In the genomic region with DNA sequence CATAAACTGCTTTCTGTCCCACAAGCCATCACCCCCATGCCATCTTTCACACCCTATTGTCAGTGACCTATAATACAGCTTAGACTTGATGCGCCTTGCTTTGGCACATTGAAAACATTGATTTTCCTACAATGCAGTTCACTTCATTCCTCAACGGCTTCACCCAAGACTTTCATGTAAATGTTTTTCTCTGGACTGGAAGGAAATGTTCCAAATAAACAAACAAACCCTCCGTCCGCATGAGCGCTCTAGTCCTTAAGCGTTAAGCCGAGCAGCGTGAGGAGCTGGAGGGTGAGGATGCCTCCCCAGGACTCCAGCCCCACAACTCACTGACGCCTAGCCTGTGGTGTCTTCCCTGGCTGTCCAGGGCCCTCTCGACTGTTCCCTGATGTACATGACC, we compare ENCODE assay signal across 23 mouse cellular contexts.
DNase-seq lines count a peak whose midpoint lies in the region; ATAC-seq and TF ChIP-seq lines count a peak whose summit lies in the region.
"Had no signal": no experiment of that assay in that cellular context is flagged by ENCODE, and none has a peak within 500 bp of the region (broad histone marks: within the 10 kb centered on the region; RNA-seq: fewer than 3 reads in every experiment).

No protein-coding gene starts in this region.

- no peaks in the 10 kb centered on the region for H3K27me3 ChIP-seq in heart, embryonic 12.5 days (replicated peaks)
- no peaks in the 10 kb centered on the region for H3K27me3 ChIP-seq in lung, embryonic 14.5 days (ENCODE audit: insufficient read depth, low read length)
- H3K27me3 ChIP-seq: neural tube, embryonic 12.5 days had no signal

- H3K4me2 ChIP-seq in heart, embryonic 12.5 days, result no peak overlapping the region
- no peak overlapping the region for H3K4me2 ChIP-seq in lung, embryonic 14.5 days
- H3K4me2 ChIP-seq: liver, embryonic 12.5 days; midbrain, embryonic 11.5 days; neural tube, embryonic 12.5 days had no signal

- DNase-seq in heart, postnatal 4 days, result no peak
- DNase-seq in lung, embryonic 14.5 days, result peak; percentile 53
- no peak for DNase-seq in lung, adult 18-20 months
- peak; percentile 67 for DNase-seq in retina, postnatal 1 day
- no peak for DNase-seq in retina, embryonic 14.5 days (ENCODE audit: low spot score)
- no peak for DNase-seq in frontal cortex, postnatal 25 days (ENCODE audit: low spot score in 2 of 2)
- no peak for DNase-seq in thymus, postnatal 0 days (ENCODE audit: low spot score)
- DNase-seq: adrenal gland, postnatal 10 days; cerebellum, postnatal 10 days; gastrocnemius, postnatal 25 days; heart, postnatal 14 days; kidney, adult 9 months; kidney, postnatal 36 days; thymus, adult 18-20 months had no signal

- H3K4me1 ChIP-seq in heart, embryonic 12.5 days (replicated peaks), result peaks cover 44% of the 10 kb centered on the region
- peaks cover 23% of the 10 kb centered on the region for H3K4me1 ChIP-seq in lung, embryonic 14.5 days (ENCODE audit: insufficient read depth)

- H3K9ac ChIP-seq in heart, embryonic 12.5 days, result no peak overlapping the region
- H3K9ac ChIP-seq in lung, embryonic 14.5 days, result no peak overlapping the region
- H3K9ac ChIP-seq: liver, embryonic 12.5 days; neural tube, embryonic 12.5 days had no signal

- TF ChIP-seq CTCF in lung, embryonic 14.5 days (IDR thresholded peaks at IDR 0.05; ENCODE audit: low read depth), result no peak

- H3K27ac ChIP-seq in heart, embryonic 12.5 days (ENCODE audit: poor library complexity, severe bottlenecking), result 0 out of 2 replicates have a peak overlapping the region, but pooled peaks have one; percentile 89
- H3K27ac ChIP-seq in lung, embryonic 14.5 days (ENCODE audit: low read depth), result peak overlapping the region; percentile 96; the same call in 1 of the 2 replicates
- H3K27ac ChIP-seq: liver, embryonic 12.5 days; macrophage; neural tube, embryonic 12.5 days had no signal

- no peak for ATAC-seq in heart, embryonic 12.5 days (ENCODE audit: insufficient number of reproducible peaks, low FRiP score)
- ATAC-seq in lung, embryonic 14.5 days (ENCODE audit: insufficient read depth), result no peak
- ATAC-seq: activated CD4-positive, CD25-positive, alpha-beta regulatory T cell, adult 4 months; forebrain, embryonic 14.5 days; hindbrain, embryonic 16.5 days; liver, embryonic 12.5 days had no signal

- no peaks in the 10 kb centered on the region for H3K9me3 ChIP-seq in heart, embryonic 12.5 days (replicated peaks)
- H3K9me3 ChIP-seq in lung, embryonic 14.5 days (ENCODE audit: low read depth, low read length), result no peaks in the 10 kb centered on the region
- H3K9me3 ChIP-seq: G1E; liver, embryonic 12.5 days; neural tube, embryonic 12.5 days had no signal

- 79% methylated on average over 10 of the region's 10 CpGs for WGBS in heart, embryonic 12.5 days
- 48% methylated on average over 10 of the region's 10 CpGs for WGBS in lung, embryonic 14.5 days

- no peaks in the 10 kb centered on the region for H3K36me3 ChIP-seq in heart, embryonic 12.5 days
- no peaks in the 10 kb centered on the region for H3K36me3 ChIP-seq in lung, embryonic 14.5 days (ENCODE audit: insufficient read depth)
- H3K36me3 ChIP-seq: G1E; liver, embryonic 12.5 days; neural tube, embryonic 12.5 days had no signal

- H3K4me3 ChIP-seq in heart, embryonic 12.5 days, result no peak overlapping the region
- no peak overlapping the region for H3K4me3 ChIP-seq in lung, embryonic 14.5 days (ENCODE audit: low read depth, low read length)
- H3K4me3 ChIP-seq: liver, embryonic 12.5 days; neural tube, embryonic 12.5 days had no signal

Comparison
In these comparisons a context has a peak if more than half of its experiments do, and no peak if none do; other contexts are left out.
1. DNase-seq: peak in lung, embryonic 14.5 days (single experiment) and retina, postnatal 1 day (single experiment); none in heart, postnatal 4 days (single experiment), lung, adult 18-20 months (0 of 2), retina, embryonic 14.5 days (single experiment), frontal cortex, postnatal 25 days (0 of 2) and thymus, postnatal 0 days (single experiment).